Mouse (Mus musculus): ENCODE measurements at regions not wholly inside any gene's neighbourhood (a gene's known extent, or its start where the extent isn't known, plus 50 kb on each side); places are given as distances from the start of the nearest gene placed in this dataset.

DNA sequence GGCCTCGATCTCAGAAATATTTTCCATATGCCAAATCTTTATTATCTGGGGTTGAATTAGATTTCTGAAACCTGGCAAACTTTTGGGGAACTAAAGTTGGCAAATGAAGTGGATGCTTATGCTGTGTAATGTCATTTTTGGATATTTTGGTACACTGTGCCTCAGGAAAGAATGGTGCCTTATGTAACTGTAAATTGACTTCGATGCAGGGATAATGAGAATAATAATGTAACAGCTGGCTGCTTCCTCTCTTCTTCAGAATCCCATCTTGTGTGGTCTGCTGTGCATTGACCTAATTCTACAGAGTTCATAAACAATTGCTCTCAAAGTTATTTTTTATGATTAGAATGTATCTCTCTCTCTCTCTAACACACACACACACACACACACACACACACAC lies 545.6 kb downstream of the Tfap2b start:
- no peak for ATAC-seq (ENCODE audit: insufficient number of reproducible peaks, low FRiP score, low TSS enrichment, low read depth)
- Histone ChIP-seq H3K9ac (no peak overlapping the region), H3K4me1 (no peaks in the 10 kb centered on the region), H3K36me3 (no peaks in the 10 kb centered on the region), H3K27ac (no peak overlapping the region), H3K4me2 (no peak overlapping the region), H3K4me3 (no peak overlapping the region), H3K9me3 (no peaks in the 10 kb centered on the region), H3K27me3 (no peaks in the 10 kb centered on the region)
- WGBS = 84% methylated on average over 2 of the region's 2 CpGs

DNA sequence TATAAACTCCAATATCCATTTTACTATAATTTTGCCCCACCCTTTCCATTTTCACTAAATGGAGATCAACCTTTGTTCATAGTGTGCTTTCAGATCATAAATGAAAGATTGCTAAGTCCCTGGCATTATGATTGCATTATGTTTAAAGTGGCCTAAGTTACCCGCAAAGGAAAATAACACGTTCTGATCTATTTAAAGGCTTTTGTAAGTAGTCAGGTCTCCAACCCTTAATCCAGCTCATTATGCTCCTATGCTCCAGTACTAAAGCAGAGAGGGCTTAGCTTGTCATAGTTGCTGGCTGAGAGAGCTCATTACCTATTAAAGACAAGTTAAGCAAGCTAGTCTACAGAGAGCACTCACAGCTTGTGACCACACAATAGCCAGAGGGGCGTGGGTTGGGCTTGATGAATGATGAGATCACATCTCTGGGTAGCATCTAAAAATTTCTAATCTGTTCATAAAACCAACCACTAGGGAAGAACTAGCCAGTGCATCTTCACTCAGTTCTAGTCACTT lies 549.3 kb downstream of the Tfap2b start:
- Histone ChIP-seq H3K4me2 (no peak overlapping the region), H3K9me3 (no peaks in the 10 kb centered on the region), H3K36me3 (no peaks in the 10 kb centered on the region), H3K9ac (no peak overlapping the region), H3K27me3 (no peaks in the 10 kb centered on the region), H3K27ac (no peak overlapping the region), H3K4me1 (no peaks in the 10 kb centered on the region), H3K4me3 (no peak overlapping the region)
- ATAC-seq (ENCODE audit: insufficient number of reproducible peaks, low FRiP score, low TSS enrichment, low read depth) = no peak
- 57% methylated on average over 3 of the region's 3 CpGs for WGBS

DNA sequence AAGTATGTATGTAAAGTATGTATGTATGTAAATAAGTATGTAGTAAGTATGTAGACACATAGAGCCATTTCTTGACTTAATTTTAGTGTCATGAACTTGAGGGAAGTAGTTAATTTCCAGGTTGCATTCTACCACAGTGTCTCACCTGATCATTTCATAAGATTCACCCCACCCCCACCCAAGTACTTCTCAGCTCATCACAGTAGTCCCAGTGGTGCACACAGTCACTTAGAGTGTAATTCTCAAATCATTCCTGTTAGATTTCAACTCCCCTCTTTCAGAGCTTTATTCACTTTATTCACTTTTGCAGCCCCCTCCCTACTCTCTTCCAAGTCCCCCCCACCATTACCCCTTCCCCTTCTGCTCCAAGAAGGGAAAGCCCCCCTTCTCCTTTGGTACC lies 558.2 kb downstream of the Tfap2b start:
- ATAC-seq (ENCODE audit: insufficient number of reproducible peaks, low FRiP score, low TSS enrichment, low read depth) = no peak
- Histone ChIP-seq H3K27ac (no peak overlapping the region), H3K9ac (no peak overlapping the region), H3K4me1 (peaks cover 14% of the 10 kb centered on the region; the same call in 1 of the 2 replicates), H3K36me3 (no peaks in the 10 kb centered on the region), H3K27me3 (no peaks in the 10 kb centered on the region), H3K4me2 (no peak overlapping the region), H3K4me3 (no peak overlapping the region), H3K9me3 (no peaks in the 10 kb centered on the region)

DNA sequence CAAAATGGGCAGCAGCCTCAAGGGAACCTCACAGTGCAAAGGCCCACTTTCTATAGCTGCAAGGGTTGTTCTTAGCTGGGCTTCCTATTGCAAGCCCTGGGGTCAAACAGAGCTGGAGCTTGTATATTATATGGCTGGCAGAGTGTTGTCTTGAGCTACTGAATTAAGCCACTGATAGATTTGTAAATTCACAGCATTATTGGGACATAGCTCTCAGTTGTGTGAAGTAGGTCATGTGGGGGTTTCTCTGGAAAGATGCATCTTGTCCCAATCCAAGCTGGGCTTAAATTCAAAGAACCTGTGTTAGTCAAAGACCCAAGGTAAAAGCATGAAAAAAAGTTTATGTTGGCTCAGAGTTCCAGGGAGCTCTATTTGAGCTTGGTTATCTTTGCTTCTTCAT lies 563.6 kb downstream of the Tfap2b start:
- no peak overlapping the region for H3K4me3 ChIP-seq

DNA sequence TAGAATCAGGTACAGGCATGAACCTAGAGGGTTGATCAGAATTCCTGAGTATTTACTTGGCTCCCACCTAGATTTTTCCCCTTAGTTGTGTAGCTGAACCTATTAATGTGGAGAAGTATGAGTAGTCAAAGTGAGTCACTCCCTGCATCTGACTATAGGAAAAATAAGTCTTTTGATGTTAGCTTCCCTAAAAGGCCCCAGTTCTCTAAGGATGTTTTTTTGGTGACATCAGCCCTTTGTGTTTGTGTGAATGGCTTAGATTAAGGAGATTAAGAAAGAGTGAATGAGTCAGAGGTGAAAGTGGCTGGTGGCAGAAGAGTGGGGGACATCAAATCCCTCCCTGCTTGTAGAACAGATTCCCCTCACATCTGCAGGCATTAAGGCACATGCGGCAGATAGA lies 565.8 kb downstream of the Tfap2b start:
- H3K4me1 ChIP-seq = no peaks in the 10 kb centered on the region
- H3K27ac ChIP-seq = no peak overlapping the region
- 58% methylated on average over 1 of the region's 1 CpGs for WGBS
- no peaks in the 10 kb centered on the region for H3K9me3 ChIP-seq
- no peak overlapping the region for H3K4me3 ChIP-seq
- no peak overlapping the region for H3K9ac ChIP-seq
- H3K4me2 ChIP-seq = no peak overlapping the region
- no peak for ATAC-seq (ENCODE audit: insufficient number of reproducible peaks, low FRiP score, low TSS enrichment, low read depth)
- H3K36me3 ChIP-seq = no peaks in the 10 kb centered on the region
- no peaks in the 10 kb centered on the region for H3K27me3 ChIP-seq

More for the DNA sequence above, 563.6 kb downstream of the Tfap2b start:
- peaks cover 12% of the 10 kb centered on the region; the same call in 1 of the 2 replicates for H3K4me1 ChIP-seq
- H3K36me3 ChIP-seq = no peaks in the 10 kb centered on the region
- H3K9ac ChIP-seq = no peak overlapping the region
- ATAC-seq (ENCODE audit: insufficient number of reproducible peaks, low FRiP score, low TSS enrichment, low read depth) = no peak
- H3K9me3 ChIP-seq = no peaks in the 10 kb centered on the region
- no peak overlapping the region for H3K4me2 ChIP-seq
- H3K27ac ChIP-seq = no peak overlapping the region
- H3K27me3 ChIP-seq = no peaks in the 10 kb centered on the region

DNA sequence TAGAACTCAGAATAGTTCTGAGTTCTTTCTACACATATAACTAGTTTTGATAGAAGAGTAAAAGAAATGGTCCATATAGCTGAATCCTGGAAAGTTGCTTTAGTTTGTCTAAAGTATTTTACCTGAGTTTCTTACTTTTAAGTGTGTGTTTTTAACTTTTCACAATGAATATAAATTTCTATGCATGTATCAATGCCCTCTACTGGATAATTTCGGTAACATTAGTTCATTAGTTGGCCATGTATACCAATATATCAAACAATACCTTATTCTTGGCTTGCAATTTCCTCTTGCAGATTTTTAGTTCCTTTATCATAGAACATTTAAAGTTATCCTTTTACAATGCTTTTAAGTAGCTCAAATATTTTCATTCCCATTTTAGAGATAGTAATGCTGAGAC lies 568.8 kb downstream of the Tfap2b start:
- Histone ChIP-seq H3K9me3 (no peaks in the 10 kb centered on the region), H3K4me3 (no peak overlapping the region), H3K9ac (no peak overlapping the region), H3K36me3 (no peaks in the 10 kb centered on the region), H3K4me1 (no peaks in the 10 kb centered on the region), H3K27me3 (no peaks in the 10 kb centered on the region), H3K27ac (no peak overlapping the region), H3K4me2 (no peak overlapping the region)
- no peak for ATAC-seq (ENCODE audit: insufficient number of reproducible peaks, low FRiP score, low TSS enrichment, low read depth)
- WGBS = 65% methylated on average over 1 of the region's 1 CpGs

DNA sequence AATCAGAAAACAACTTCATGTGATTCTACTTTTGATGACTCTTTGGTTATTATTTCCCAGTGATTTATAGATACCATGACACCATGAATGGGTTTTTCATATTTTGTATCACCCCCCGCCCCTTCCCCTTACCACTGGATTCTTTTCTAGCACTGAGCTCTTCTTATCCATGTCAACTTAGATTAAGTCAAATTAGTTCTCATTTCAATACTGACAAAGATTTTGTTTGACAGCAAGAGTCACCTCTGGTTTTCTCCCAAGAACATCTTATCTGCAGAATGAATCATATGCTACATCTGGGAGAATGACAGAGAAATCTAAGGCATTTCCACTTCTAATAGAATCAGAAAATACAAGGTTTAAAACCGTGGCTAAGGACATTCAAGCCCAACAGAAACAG lies 578.3 kb downstream of the Tfap2b start:
- WGBS = 66% methylated on average over 2 of the region's 2 CpGs

DNA sequence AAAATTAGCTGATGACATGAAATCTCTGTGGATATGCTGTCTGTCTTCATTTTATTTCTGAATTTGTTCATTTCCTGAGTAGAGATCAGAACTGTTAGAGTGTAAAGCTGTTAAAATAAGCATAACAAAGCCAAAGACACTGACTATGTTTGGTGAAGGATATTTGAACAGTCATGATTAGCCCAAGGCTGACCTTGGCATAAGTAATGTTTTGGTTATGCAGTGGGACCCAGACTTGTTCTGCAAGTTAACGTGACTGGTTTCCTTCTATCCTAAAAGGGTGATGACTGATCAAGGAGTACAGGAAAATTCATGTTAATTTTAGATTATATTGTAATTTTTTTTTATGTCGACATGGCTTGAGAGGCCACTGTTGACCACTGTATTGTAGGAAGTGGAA lies 585.4 kb downstream of the Tfap2b start:
- no peak overlapping the region for H3K4me3 ChIP-seq
- ATAC-seq (ENCODE audit: insufficient number of reproducible peaks, low FRiP score, low TSS enrichment, low read depth) = no peak
- WGBS = 68% methylated on average over 2 of the region's 2 CpGs
- H3K4me2 ChIP-seq = no peak overlapping the region
- no peaks in the 10 kb centered on the region for H3K36me3 ChIP-seq
- H3K9me3 ChIP-seq = no peaks in the 10 kb centered on the region
- no peaks in the 10 kb centered on the region for H3K4me1 ChIP-seq
- no peak overlapping the region for H3K27ac ChIP-seq
- no peaks in the 10 kb centered on the region for H3K27me3 ChIP-seq
- H3K9ac ChIP-seq = no peak overlapping the region

More for the DNA sequence above, 578.3 kb downstream of the Tfap2b start:
- H3K27me3 ChIP-seq = no peaks in the 10 kb centered on the region
- no peak overlapping the region for H3K9ac ChIP-seq
- H3K4me1 ChIP-seq = no peaks in the 10 kb centered on the region
- no peak overlapping the region for H3K4me3 ChIP-seq
- no peaks in the 10 kb centered on the region for H3K36me3 ChIP-seq
- no peaks in the 10 kb centered on the region for H3K9me3 ChIP-seq
- H3K4me2 ChIP-seq = no peak overlapping the region
- no peak for ATAC-seq (ENCODE audit: insufficient number of reproducible peaks, low FRiP score, low TSS enrichment, low read depth)
- no peak overlapping the region for H3K27ac ChIP-seq

DNA sequence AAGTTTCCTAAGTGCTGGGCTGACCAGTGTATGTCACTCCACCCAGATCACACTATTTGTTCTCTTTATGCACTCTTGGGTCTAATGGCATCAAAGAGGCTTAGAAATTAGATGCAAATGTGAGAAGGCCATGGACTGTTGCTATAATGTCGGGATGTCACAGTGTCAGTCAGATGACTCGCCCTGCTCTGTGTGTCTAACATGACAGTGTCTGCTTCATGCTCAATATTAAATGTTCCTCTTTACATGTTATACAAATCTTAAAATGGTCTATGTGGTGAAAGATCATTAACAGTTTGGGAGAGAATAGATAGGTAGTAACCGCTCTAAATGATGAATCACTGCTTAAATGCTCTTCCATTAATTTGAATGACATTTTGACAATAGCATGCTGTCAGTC lies 617.2 kb downstream of the Tfap2b start:
- ATAC-seq (ENCODE audit: insufficient number of reproducible peaks, low FRiP score, low TSS enrichment, low read depth) = no peak
- Histone ChIP-seq H3K27ac (no peak overlapping the region), H3K4me1 (no peaks in the 10 kb centered on the region), H3K4me2 (no peak overlapping the region), H3K27me3 (no peaks in the 10 kb centered on the region), H3K36me3 (no peaks in the 10 kb centered on the region), H3K4me3 (no peak overlapping the region), H3K9ac (no peak overlapping the region), H3K9me3 (no peaks in the 10 kb centered on the region)
- 78% methylated on average over 3 of the region's 3 CpGs for WGBS

DNA sequence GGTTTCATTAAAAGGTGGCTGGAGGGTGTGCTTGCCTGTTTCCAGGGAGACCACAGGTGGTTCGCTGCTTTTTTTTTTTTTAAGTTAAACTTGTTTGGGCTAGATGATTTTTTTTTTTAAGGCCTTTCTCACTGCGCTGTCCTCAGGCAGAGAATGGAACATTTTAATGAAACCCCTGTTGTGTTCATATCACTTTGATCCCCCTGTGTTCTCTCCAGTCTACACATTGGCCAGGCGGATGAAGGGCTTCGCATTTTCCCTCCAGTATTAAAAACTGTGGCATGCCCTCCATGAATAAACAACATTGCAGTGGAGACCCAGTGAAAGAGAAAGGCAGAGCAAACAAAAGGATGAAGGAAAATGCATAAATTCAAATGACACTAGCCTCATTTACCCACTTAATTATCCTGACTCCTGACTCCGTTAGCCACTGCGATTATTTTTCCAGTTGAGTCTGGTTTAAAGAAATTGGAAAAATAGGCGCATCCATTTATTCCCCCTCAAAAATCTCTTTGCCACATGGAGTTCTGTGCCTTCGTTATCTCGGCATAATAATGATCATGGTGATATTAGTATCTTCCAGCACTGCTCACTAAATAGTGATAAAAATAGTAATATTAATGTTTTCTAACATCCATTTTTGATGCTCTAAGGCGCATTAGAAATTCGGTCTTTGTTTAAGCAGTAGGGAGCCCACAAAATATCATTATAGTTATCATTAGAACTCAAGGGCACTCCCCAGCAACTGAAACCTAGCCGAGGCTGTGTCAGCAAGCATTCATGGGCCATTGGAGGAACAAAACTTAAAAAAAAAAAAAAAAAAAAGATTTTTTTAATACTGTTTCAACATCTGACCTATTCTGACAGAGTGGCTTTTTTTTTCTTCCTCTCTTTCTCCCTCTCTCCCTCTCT lies 618.0 kb downstream of the Tfap2b start:
- no peaks in the 10 kb centered on the region for H3K27me3 ChIP-seq
- H3K36me3 ChIP-seq = no peaks in the 10 kb centered on the region
- H3K9me3 ChIP-seq = no peaks in the 10 kb centered on the region
- 71% methylated on average over 12 of the region's 12 CpGs for WGBS
- H3K4me2 ChIP-seq = no peak overlapping the region
- ATAC-seq (ENCODE audit: insufficient number of reproducible peaks, low FRiP score, low TSS enrichment, low read depth) = no peak
- no peak overlapping the region for H3K27ac ChIP-seq
- no peak overlapping the region for H3K9ac ChIP-seq
- H3K4me3 ChIP-seq = no peak overlapping the region
- H3K4me1 ChIP-seq = no peaks in the 10 kb centered on the region

DNA sequence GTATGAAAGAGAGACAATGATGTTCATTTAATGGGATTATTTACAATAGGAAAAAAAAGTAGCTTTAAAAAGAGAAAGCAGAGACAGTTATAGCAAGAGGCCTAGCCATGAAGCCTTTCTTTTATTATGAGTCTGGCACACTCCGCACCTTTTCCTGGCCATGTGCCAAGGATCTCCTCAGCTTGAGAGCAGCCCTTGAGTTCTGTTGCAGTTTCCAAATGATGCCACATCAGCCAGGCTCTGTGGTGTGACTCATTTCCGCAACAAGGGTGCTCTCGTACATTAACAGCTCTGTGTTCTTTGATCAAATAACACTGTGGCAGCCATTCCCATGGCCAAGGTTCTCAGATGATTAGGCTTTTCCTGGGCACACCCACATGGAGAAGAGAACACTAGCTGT lies 641.2 kb downstream of the Tfap2b start:
- no peaks in the 10 kb centered on the region for H3K9me3 ChIP-seq
- H3K27ac ChIP-seq = no peak overlapping the region
- peaks cover 5% of the 10 kb centered on the region; the same call in 1 of the 2 replicates for H3K4me1 ChIP-seq
- ATAC-seq (ENCODE audit: insufficient number of reproducible peaks, low FRiP score, low TSS enrichment, low read depth) = no peak
- no peaks in the 10 kb centered on the region for H3K27me3 ChIP-seq
- 41% methylated on average over 3 of the region's 3 CpGs for WGBS
- H3K4me3 ChIP-seq = no peak overlapping the region
- H3K36me3 ChIP-seq = no peaks in the 10 kb centered on the region
- no peak overlapping the region for H3K4me2 ChIP-seq
- no peak overlapping the region for H3K9ac ChIP-seq

DNA sequence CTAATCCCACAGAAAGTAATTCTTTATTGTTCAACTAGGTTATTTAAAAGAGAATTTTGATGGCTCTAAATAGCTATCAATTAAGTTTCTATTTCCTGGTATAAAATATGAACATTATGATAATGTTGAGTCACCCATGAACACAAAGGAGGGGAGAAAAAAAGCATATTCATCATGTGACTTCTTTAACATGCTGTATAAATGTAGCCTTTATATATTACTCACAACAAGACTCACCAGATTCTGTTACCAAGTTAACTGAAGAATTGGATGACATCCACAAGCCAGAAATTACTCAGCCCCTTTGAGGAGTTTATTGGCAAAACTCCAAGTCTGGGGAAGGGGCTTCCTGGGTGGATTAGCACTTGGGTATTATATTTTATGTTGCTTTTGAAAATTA lies 648.5 kb downstream of the Tfap2b start:
- Histone ChIP-seq H3K9ac (no peak overlapping the region), H3K4me1 (no peaks in the 10 kb centered on the region), H3K4me3 (no peak overlapping the region), H3K36me3 (no peaks in the 10 kb centered on the region), H3K9me3 (no peaks in the 10 kb centered on the region), H3K27me3 (no peaks in the 10 kb centered on the region), H3K27ac (no peak overlapping the region), H3K4me2 (no peak overlapping the region)
- ATAC-seq (ENCODE audit: insufficient number of reproducible peaks, low FRiP score, low TSS enrichment, low read depth) = no peak

All from limb, embryonic 15.5 days (tissue).